Mouse (Mus musculus) embryonic facial prominence, embryonic 15.5 days (tissue): Measurements from ENCODE around the gene Stambpl1. TPM values are rescaled to one million over a fixed set of nuclear protein-coding genes. Genes with fewer than 3 reads are reported as not detected.

ENCODE experiments used
- ATAC-seq: fragments of 200-750 bp; cut with Nextera tagmentation; 2 replicates; pipeline ENCODE4 v1.8.0; 2017; ENCODE audit warnings: low read depth, moderate TSS enrichment; ENCODE audit not compliant: insufficient number of reproducible peaks, low FRiP score, low TSS enrichment
- H3K27ac ChIP-seq: fragments of 300-500 bp; sonication (generic); replicated peaks from 2 replicates; pipeline ENCODE4 v1.5.1; 2015; ENCODE audit warnings: mild to moderate bottlenecking, inconsistent platforms
- H3K27me3 ChIP-seq: fragments of 300-500 bp; sonication (generic); 2 replicates; pipeline ENCODE4 v1.6.1; 2015; ENCODE audit warnings: inconsistent platforms
- H3K36me3 ChIP-seq: fragments of 300-500 bp; sonication (generic); 2 replicates; pipeline ENCODE4 v1.6.1; 2015; ENCODE audit warnings: mild to moderate bottlenecking, inconsistent platforms
- H3K4me1 ChIP-seq: fragments of 300-500 bp; sonication (generic); 2 replicates; pipeline ENCODE4 v1.6.1; 2015; ENCODE audit warnings: inconsistent platforms
- H3K4me2 ChIP-seq: fragments of 300-500 bp; sonication (generic); replicated peaks from 2 replicates; pipeline ENCODE4 v1.6.1; 2015; ENCODE audit warnings: mild to moderate bottlenecking, inconsistent platforms
- H3K4me3 ChIP-seq: fragments of 300-500 bp; sonication (generic); replicated peaks from 2 replicates; pipeline ENCODE4 v1.5.1; 2015; ENCODE audit warnings: mild to moderate bottlenecking, inconsistent platforms
- H3K9ac ChIP-seq: fragments of 300-500 bp; sonication (generic); 2 replicates; pipeline ENCODE4 v1.6.1; 2015; ENCODE audit warnings: inconsistent platforms
- H3K9me3 ChIP-seq: fragments of 300-500 bp; sonication (generic); replicated peaks from 2 replicates; pipeline ENCODE4 v1.6.1; 2016; ENCODE audit warnings: inconsistent platforms
- WGBS: fragments of 180-500 bp; shearing (Covaris S2); methylation state at CpG from one replicate; pipeline ENCODE4 v1.1.7; 2015; 5-methylcytosine and 5-hydroxymethylcytosine counted together
- polyA plus RNA-seq: library from polyadenylated mRNA; unstranded; fragments of >200 nt; fragmentation: Nextera tagmentation; extraction: Ambion mirVana; gene quantifications from 2 replicates; pipeline ENCODE4 v1.2.1, GENCODE M21; 2015

Stambpl1 gene
- polyA plus RNA-seq, 1 experiment from 2014 or later, result 12.6 TPM

- ATAC-seq, result no peak
- Histone ChIP-seq H3K9me3 (no peaks in the 10 kb centered on the region), H3K4me1 (0 out of 2 replicates have a peak, but pooled peaks cover 4% of the 10 kb centered on the region), H3K27me3 (no peaks in the 10 kb centered on the region), H3K4me2 (no peak overlapping the region), H3K4me3 (no peak overlapping the region), H3K36me3 (0 out of 2 replicates have a peak, but pooled peaks cover 6% of the 10 kb centered on the region), H3K9ac (no peak overlapping the region), H3K27ac (no peak overlapping the region)
- WGBS, result 49% methylated on average over 5 of the region's 5 CpGs
Measured at GRCm38 (mm10) chr19:34216956-34217355, 24.9 kb downstream of the Stambpl1 start.

- ATAC-seq, result no peak
- no peak overlapping the region for H3K27ac ChIP-seq
- 0 out of 2 replicates have a peak, but pooled peaks cover 6% of the 10 kb centered on the region for H3K36me3 ChIP-seq
- H3K4me1 ChIP-seq, result 0 out of 2 replicates have a peak, but pooled peaks cover 4% of the 10 kb centered on the region
- no peak overlapping the region for H3K4me2 ChIP-seq
- no peak overlapping the region for H3K4me3 ChIP-seq
- no peaks in the 10 kb centered on the region for H3K27me3 ChIP-seq
- no peak overlapping the region for H3K9ac ChIP-seq
- H3K9me3 ChIP-seq, result no peaks in the 10 kb centered on the region
- WGBS, result 83% methylated on average over 3 of the region's 3 CpGs
Measured at GRCm38 (mm10) chr19:34217761-34218160, 25.7 kb downstream of the Stambpl1 start.

- no peak overlapping the region for H3K27ac ChIP-seq
- 72% methylated on average over 5 of the region's 5 CpGs for WGBS
- no peaks in the 10 kb centered on the region for H3K27me3 ChIP-seq
Measured at GRCm38 (mm10) chr19:34219260-34219968, 27.4 kb downstream of the Stambpl1 start.

GRCm38 (mm10) chr19:34220732-34221380 is 28.8 kb downstream of the Stambpl1 start:
- Histone ChIP-seq H3K9ac (no peak overlapping the region), H3K9me3 (no peaks in the 10 kb centered on the region), H3K27me3 (no peaks in the 10 kb centered on the region), H3K4me3 (no peak overlapping the region), H3K36me3 (0 out of 2 replicates have a peak, but pooled peaks cover 6% of the 10 kb centered on the region), H3K4me1 (0 out of 2 replicates have a peak, but pooled peaks cover 4% of the 10 kb centered on the region), H3K4me2 (no peak overlapping the region), H3K27ac (no peak overlapping the region)
- no peak for ATAC-seq
- WGBS, result 68% methylated on average over 3 of the region's 3 CpGs

More at GRCm38 (mm10) chr19:34219260-34219968, 27.4 kb downstream of the Stambpl1 start:
- H3K4me3 ChIP-seq, result no peak overlapping the region
- no peak for ATAC-seq
- H3K4me1 ChIP-seq, result 0 out of 2 replicates have a peak, but pooled peaks cover 4% of the 10 kb centered on the region
- H3K36me3 ChIP-seq, result 0 out of 2 replicates have a peak, but pooled peaks cover 6% of the 10 kb centered on the region
- no peak overlapping the region for H3K4me2 ChIP-seq
- no peak overlapping the region for H3K9ac ChIP-seq
- no peaks in the 10 kb centered on the region for H3K9me3 ChIP-seq

GRCm38 (mm10) chr19:34222805-34223204 is 30.8 kb downstream of the Stambpl1 start:
- Histone ChIP-seq H3K4me1 (no peaks in the 10 kb centered on the region), H3K27me3 (no peaks in the 10 kb centered on the region), H3K9me3 (no peaks in the 10 kb centered on the region), H3K36me3 (0 out of 2 replicates have a peak, but pooled peaks cover 13% of the 10 kb centered on the region), H3K27ac (no peak overlapping the region), H3K4me3 (no peak overlapping the region), H3K4me2 (no peak overlapping the region), H3K9ac (no peak overlapping the region)
- ATAC-seq, result no peak
- WGBS, result 88% methylated on average over 3 of the region's 3 CpGs

- no peak overlapping the region for H3K27ac ChIP-seq
- no peaks in the 10 kb centered on the region for H3K4me1 ChIP-seq
- ATAC-seq, result no peak
- H3K27me3 ChIP-seq, result no peaks in the 10 kb centered on the region
- 0 out of 2 replicates have a peak, but pooled peaks cover 7% of the 10 kb centered on the region for H3K36me3 ChIP-seq
- H3K4me2 ChIP-seq, result no peak overlapping the region
- no peaks in the 10 kb centered on the region for H3K9me3 ChIP-seq
- 63% methylated on average over 7 of the region's 7 CpGs for WGBS
- no peak overlapping the region for H3K9ac ChIP-seq
- no peak overlapping the region for H3K4me3 ChIP-seq
Measured at GRCm38 (mm10) chr19:34231596-34231995, 39.6 kb downstream of the Stambpl1 start.

GRCm38 (mm10) chr19:34232326-34232725 is 40.3 kb downstream of the Stambpl1 start:
- no peaks in the 10 kb centered on the region for H3K27me3 ChIP-seq
- no peaks in the 10 kb centered on the region for H3K4me1 ChIP-seq
- no peak overlapping the region for H3K27ac ChIP-seq
- no peaks in the 10 kb centered on the region for H3K9me3 ChIP-seq
- ATAC-seq, result no peak
- 49% methylated on average over 5 of the region's 5 CpGs for WGBS
- no peak overlapping the region for H3K4me3 ChIP-seq
- H3K9ac ChIP-seq, result no peak overlapping the region
- 0 out of 2 replicates have a peak, but pooled peaks cover 4% of the 10 kb centered on the region for H3K36me3 ChIP-seq
- no peak overlapping the region for H3K4me2 ChIP-seq

GRCm38 (mm10) chr19:34233944-34234343 is 41.9 kb downstream of the Stambpl1 start:
- Histone ChIP-seq H3K9me3 (no peaks in the 10 kb centered on the region), H3K4me2 (no peak overlapping the region), H3K9ac (no peak overlapping the region), H3K27ac (no peak overlapping the region), H3K4me1 (no peaks in the 10 kb centered on the region), H3K36me3 (0 out of 2 replicates have a peak, but pooled peaks cover 7% of the 10 kb centered on the region), H3K4me3 (no peak overlapping the region), H3K27me3 (no peaks in the 10 kb centered on the region)
- no peak for ATAC-seq
- WGBS, result 69% methylated on average over 14 of the region's 14 CpGs

GRCm38 (mm10) chr19:34236049-34236448 is 44.0 kb downstream of the Stambpl1 start:
- no peak overlapping the region for H3K9ac ChIP-seq
- 99% methylated on average over 3 of the region's 3 CpGs for WGBS
- H3K9me3 ChIP-seq, result no peaks in the 10 kb centered on the region
- 0 out of 2 replicates have a peak, but pooled peaks cover 9% of the 10 kb centered on the region for H3K36me3 ChIP-seq
- no peak for ATAC-seq
- no peak overlapping the region for H3K4me2 ChIP-seq
- no peaks in the 10 kb centered on the region for H3K4me1 ChIP-seq
- no peaks in the 10 kb centered on the region for H3K27me3 ChIP-seq
- H3K27ac ChIP-seq, result no peak overlapping the region
- H3K4me3 ChIP-seq, result no peak overlapping the region

GRCm38 (mm10) chr19:34237746-34238145 is 45.7 kb downstream of the Stambpl1 start:
- no peaks in the 10 kb centered on the region for H3K9me3 ChIP-seq
- no peak overlapping the region for H3K27ac ChIP-seq
- H3K9ac ChIP-seq, result no peak overlapping the region
- 0 out of 2 replicates have a peak, but pooled peaks cover 9% of the 10 kb centered on the region for H3K36me3 ChIP-seq
- WGBS, result 98% methylated on average over 2 of the region's 2 CpGs
- H3K4me2 ChIP-seq, result no peak overlapping the region
- no peaks in the 10 kb centered on the region for H3K27me3 ChIP-seq
- H3K4me1 ChIP-seq, result no peaks in the 10 kb centered on the region
- no peak for ATAC-seq
- no peak overlapping the region for H3K4me3 ChIP-seq

GRCm38 (mm10) chr19:34240273-34241039 is 48.4 kb downstream of the Stambpl1 start:
- H3K27me3 ChIP-seq, result no peaks in the 10 kb centered on the region
- no peak overlapping the region for H3K4me2 ChIP-seq
- H3K36me3 ChIP-seq, result 0 out of 2 replicates have a peak, but pooled peaks cover 9% of the 10 kb centered on the region
- ATAC-seq, result no peak
- H3K4me1 ChIP-seq, result no peaks in the 10 kb centered on the region
- no peak overlapping the region for H3K9ac ChIP-seq
- H3K4me3 ChIP-seq, result no peak overlapping the region
- H3K27ac ChIP-seq, result no peak overlapping the region
- 84% methylated on average over 5 of the region's 5 CpGs for WGBS
- H3K9me3 ChIP-seq, result no peaks in the 10 kb centered on the region
